Mouse (Mus musculus) heart, embryonic 14.5 days (tissue): ENCODE measurements around the gene Lrrc23. TPM values are rescaled to one million over a fixed set of nuclear protein-coding genes. Genes with fewer than 3 reads are reported as not detected.

ENCODE experiments used
- ATAC-seq: fragments of 200-750 bp; cut with Nextera tagmentation; 2 replicates; pipeline ENCODE4 v1.8.0; 2017; ENCODE audit warnings: low read depth, moderate TSS enrichment; ENCODE audit not compliant: insufficient number of reproducible peaks, insufficient read depth, low FRiP score
- H3K27ac ChIP-seq, 2 experiments: fragments of 200-500 bp in 1 of 2; fragments of 300-500 bp in 1 of 2; sonication (generic) in 1 of 2; replicated peaks in 1 of 2; 2 replicates each; pipeline ENCODE4 v1.5.1; 2012 to 2014; ENCODE audit warnings: low read depth in 2 of 2, low read length in 2 of 2, control low read depth in 1 of 2, mild to moderate bottlenecking in 1 of 2, mixed read lengths in 1 of 2; ENCODE audit not compliant: control insufficient read depth in 1 of 2, insufficient read depth in 1 of 2
- H3K27me3 ChIP-seq: fragments of 300-500 bp; sonication (generic); 2 replicates; pipeline ENCODE4 v1.6.1; 2014; ENCODE audit warnings: mild to moderate bottlenecking, low read length, control low read depth; ENCODE audit not compliant: control insufficient read depth, insufficient read depth
- H3K36me3 ChIP-seq: fragments of 300-500 bp; sonication (generic); 2 replicates; pipeline ENCODE4 v1.6.1; 2014; ENCODE audit warnings: mild to moderate bottlenecking, control low read depth, low read length, mixed read lengths; ENCODE audit not compliant: control insufficient read depth, insufficient read depth
- H3K4me1 ChIP-seq, 2 experiments: fragments of 200-500 bp in 1 of 2; fragments of 300-500 bp in 1 of 2; sonication (generic) in 1 of 2; 2 replicates each; pipeline ENCODE4 v1.6.1; 2012 to 2014; ENCODE audit warnings: low read length in 2 of 2, control low read depth in 1 of 2, mixed read lengths in 1 of 2; ENCODE audit not compliant: control insufficient read depth in 2 of 2, insufficient read depth in 2 of 2
- H3K4me2 ChIP-seq: fragments of 300-500 bp; sonication (generic); 2 replicates; pipeline ENCODE4 v1.6.1; 2014; ENCODE audit warnings: mild to moderate bottlenecking, low read length
- H3K4me3 ChIP-seq, 2 experiments: fragments of 200-500 bp in 1 of 2; fragments of 300-500 bp in 1 of 2; sonication (generic) in 1 of 2; 2 replicates each; pipeline ENCODE4 v1.5.1; 2012 to 2014; ENCODE audit warnings: low read length in 2 of 2, mild to moderate bottlenecking in 2 of 2, control low read depth in 1 of 2, low read depth in 1 of 2, moderate library complexity in 1 of 2; ENCODE audit not compliant: control insufficient read depth in 1 of 2, insufficient read depth in 1 of 2
- H3K9ac ChIP-seq: fragments of 300-500 bp; sonication (generic); 2 replicates; pipeline ENCODE4 v1.6.1; 2014; ENCODE audit warnings: mild to moderate bottlenecking, low read length
- H3K9me3 ChIP-seq: fragments of 300-500 bp; sonication (generic); 2 replicates; pipeline ENCODE4 v1.6.1; 2016; ENCODE audit warnings: low read length, control low read depth; ENCODE audit not compliant: control insufficient read depth
- WGBS: fragments of 180-500 bp; shearing (Covaris S2); extraction: QIAGEN DNeasy Blood & Tissue Kit; methylation state at CpG from one replicate; pipeline ENCODE4 v1.1.7; 2014; 5-methylcytosine and 5-hydroxymethylcytosine counted together
- polyA plus RNA-seq: library from polyadenylated mRNA; unstranded; fragments of >200 nt; fragmentation: Nextera tagmentation; extraction: Ambion mirVana; gene quantifications from 2 replicates; pipeline ENCODE4 v1.2.1, GENCODE M21; 2014

Gene Lrrc23
- polyA plus RNA-seq, 1 experiment from 2014 or later, result not detected

DNA sequence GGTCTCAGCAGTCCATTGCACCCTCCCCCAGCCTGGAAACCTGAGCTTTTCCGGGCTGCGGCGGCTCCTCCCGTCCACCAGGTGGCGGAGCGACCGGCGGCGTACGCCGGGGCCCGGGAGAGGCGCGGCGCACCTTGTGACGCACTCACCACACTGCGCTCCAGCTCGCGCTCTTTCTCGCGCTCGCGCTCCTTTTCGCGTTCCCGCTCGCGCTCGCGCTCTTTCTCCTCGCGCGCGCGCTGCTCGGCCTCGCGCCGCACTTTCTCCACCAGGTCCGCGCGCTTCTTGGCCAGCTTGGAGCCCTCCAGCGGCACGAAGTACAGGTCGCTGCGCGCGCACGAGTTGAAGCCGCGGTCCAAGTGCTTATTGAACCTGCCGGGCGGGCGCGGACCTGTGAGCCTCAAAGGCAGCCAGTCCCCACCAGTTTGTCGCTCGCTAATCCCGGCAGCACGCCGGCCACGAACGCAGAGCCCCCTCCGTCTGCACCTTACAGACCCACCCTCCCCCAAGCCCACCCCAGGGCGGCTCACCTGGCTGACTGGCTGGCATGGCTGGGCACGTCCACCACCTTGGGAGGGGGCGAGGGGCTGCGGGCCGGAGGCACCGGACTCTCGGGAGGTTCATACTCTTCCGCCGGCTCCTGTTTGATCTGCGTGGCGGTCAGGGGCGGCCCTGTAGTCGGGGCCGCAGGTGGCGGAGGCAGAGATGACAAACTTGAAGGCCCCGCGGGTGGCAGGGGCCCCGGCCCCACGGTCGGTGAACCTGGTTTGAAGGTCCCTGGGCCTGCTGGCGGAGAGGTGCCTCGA, 33.8 kb downstream of the Lrrc23 start:
- Histone ChIP-seq H3K9me3 (no peaks in the 10 kb centered on the region), H3K36me3 (peaks cover 63% of the 10 kb centered on the region), H3K4me1 (peaks cover 9 to 22% of the 10 kb centered on the region in 2 experiments), H3K4me3 (peak overlapping the region; percentile 42 to 58), H3K27me3 (no peaks in the 10 kb centered on the region), H3K4me2 (peak overlapping the region; percentile 98), H3K27ac (peak overlapping the region; percentile 52 to 83), H3K9ac (peak overlapping the region; percentile 93)
- WGBS, result under 1% methylated on average over 84 of the region's 85 CpGs
- ATAC-seq, result peak; percentile 79

DNA sequence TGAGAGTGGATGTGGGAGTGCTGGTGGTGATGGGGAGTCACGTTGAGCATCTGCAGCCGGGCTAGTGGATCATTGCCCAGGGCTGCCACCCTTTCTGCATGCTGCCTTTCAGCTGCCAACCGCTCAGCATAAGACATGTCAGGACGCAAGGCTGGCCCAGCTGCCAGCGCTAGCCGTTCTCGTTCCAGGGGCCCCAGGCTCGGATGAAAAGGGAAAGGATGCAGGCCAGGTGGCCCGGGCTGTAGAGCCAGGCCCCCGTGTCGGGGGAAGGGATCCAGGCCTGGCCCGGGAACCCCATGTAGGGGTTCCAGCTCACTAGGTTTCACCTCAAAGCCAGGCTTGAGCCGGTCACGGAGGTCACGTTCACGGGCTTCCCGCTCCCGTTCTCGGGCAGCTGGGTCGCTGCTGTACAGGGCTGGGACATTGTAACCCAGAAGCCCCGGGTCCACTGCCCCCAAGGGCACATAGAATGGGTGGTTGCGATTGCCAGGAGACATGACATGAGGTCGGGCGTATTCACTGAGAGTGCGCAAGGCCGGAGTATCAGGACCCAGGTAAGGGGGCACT, 34.7 kb downstream of the Lrrc23 start:
- H3K9me3 ChIP-seq, result no peaks in the 10 kb centered on the region
- peak overlapping the region; percentile 70 for H3K9ac ChIP-seq
- ATAC-seq, result no peak
- H3K4me1 ChIP-seq, result peaks cover 11 to 25% of the 10 kb centered on the region in 2 experiments
- peak overlapping the region; percentile 24 to 58 for H3K4me3 ChIP-seq
- H3K27me3 ChIP-seq, result no peaks in the 10 kb centered on the region
- H3K4me2 ChIP-seq, result peak overlapping the region; percentile 98
- 71% methylated on average over 26 of the region's 26 CpGs for WGBS
- peaks cover 60% of the 10 kb centered on the region for H3K36me3 ChIP-seq
- H3K27ac ChIP-seq, result peak overlapping the region; percentile 52 to 56; a peak in 2 of 4 replicates

DNA sequence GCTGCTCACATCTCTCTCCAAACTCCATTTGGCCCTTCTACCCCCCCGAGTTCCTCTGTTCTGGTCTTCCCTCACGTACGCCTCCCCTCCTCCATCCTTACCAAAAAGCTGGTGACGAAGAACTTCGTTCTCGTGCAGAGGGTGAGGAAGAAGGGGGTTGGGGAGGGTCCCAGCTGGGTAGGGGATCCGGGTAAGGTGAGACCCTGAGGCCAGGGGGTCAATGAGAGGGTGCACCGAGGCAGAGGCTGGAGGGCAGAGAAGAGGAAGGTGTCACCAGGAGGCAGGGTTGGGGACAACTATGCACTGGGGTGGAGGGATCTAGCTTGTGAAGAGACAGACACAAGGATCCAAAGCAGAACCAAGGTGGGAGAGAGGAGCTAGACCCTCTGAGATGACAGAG, 35.9 kb downstream of the Lrrc23 start:
- no peaks in the 10 kb centered on the region for H3K27me3 ChIP-seq
- H3K27ac ChIP-seq, result no peak overlapping the region
- no peaks in the 10 kb centered on the region for H3K9me3 ChIP-seq
- no peak overlapping the region for H3K4me3 ChIP-seq
- H3K36me3 ChIP-seq, result peaks cover 53% of the 10 kb centered on the region
- 89% methylated on average over 8 of the region's 8 CpGs for WGBS
- H3K4me1 ChIP-seq, result peaks cover 15 to 36% of the 10 kb centered on the region in 2 experiments
- no peak overlapping the region for H3K9ac ChIP-seq
- ATAC-seq, result no peak
- no peak overlapping the region for H3K4me2 ChIP-seq

DNA sequence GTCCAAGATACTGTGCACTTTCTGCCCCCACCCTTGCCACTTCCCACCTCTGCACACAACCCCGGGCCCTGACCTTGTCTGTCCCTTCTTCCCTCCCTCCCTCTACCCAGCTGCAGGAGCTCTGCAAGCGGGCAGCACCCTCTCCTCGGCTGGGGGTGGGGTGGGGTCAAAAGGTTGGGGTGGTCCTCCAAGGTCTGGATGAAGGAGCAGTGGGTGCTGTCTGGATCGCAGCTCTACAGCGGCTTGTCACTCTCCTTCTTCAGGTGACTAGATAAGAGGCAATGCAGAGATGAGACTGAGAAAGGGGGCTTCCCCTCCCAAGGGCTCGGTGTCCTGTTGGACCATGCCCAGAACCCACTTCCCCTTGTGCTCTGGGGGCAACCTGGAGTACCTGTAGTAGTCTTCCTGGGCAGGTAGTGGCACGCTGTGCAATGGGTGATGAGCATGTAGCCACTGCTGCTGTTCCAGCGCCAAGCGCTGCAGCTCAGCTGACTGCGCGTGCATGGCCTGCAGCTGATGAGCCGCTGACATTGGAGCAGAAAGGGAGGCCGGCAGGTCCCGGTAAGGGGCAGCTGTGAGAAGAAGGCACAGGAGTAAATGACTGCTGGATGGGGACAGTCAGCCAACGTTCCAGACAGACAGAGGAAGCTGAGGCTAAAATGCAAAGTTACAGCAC, 36.5 kb downstream of the Lrrc23 start:
- no peak overlapping the region for H3K9ac ChIP-seq
- WGBS, result 88% methylated on average over 15 of the region's 15 CpGs
- peaks cover 16 to 39% of the 10 kb centered on the region in 2 experiments for H3K4me1 ChIP-seq

DNA sequence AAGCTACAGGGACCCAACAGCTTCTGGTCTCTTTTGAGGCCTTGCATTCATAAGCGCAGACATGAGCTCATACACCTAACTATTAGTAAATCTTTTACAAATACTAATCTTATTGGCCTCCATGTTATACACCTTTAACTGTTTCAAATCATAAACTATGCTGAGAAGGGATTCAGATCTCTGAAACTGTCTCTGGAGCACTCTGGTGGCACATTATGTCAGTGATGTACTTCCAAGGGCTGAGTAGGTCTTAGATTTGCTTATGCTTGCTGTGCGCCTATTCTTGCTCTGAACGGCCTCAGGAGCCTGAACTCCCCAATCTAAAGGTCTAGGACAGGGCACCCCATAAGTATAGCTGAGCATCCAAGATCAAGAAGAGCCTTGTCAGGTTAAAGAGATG, 37.7 kb downstream of the Lrrc23 start:
- no peak for ATAC-seq
- H3K4me2 ChIP-seq, result peak overlapping the region; percentile 88
- H3K27me3 ChIP-seq, result no peaks in the 10 kb centered on the region
- no peaks in the 10 kb centered on the region for H3K9me3 ChIP-seq
- peak overlapping the region; percentile 16 to 66 for H3K4me3 ChIP-seq
- peaks cover 16 to 39% of the 10 kb centered on the region in 2 experiments for H3K4me1 ChIP-seq
- H3K27ac ChIP-seq, result peak overlapping the region; percentile 95 to 99
- H3K9ac ChIP-seq, result peak overlapping the region; percentile 91
- peaks cover 35% of the 10 kb centered on the region for H3K36me3 ChIP-seq
- 69% methylated on average over 3 of the region's 3 CpGs for WGBS

More for the DNA sequence above, 36.5 kb downstream of the Lrrc23 start:
- H3K4me3 ChIP-seq, result no peak overlapping the region
- H3K27ac ChIP-seq, result no peak overlapping the region
- no peaks in the 10 kb centered on the region for H3K27me3 ChIP-seq
- no peaks in the 10 kb centered on the region for H3K9me3 ChIP-seq
- H3K36me3 ChIP-seq, result peaks cover 46% of the 10 kb centered on the region
- no peak overlapping the region for H3K4me2 ChIP-seq
- no peak for ATAC-seq

DNA sequence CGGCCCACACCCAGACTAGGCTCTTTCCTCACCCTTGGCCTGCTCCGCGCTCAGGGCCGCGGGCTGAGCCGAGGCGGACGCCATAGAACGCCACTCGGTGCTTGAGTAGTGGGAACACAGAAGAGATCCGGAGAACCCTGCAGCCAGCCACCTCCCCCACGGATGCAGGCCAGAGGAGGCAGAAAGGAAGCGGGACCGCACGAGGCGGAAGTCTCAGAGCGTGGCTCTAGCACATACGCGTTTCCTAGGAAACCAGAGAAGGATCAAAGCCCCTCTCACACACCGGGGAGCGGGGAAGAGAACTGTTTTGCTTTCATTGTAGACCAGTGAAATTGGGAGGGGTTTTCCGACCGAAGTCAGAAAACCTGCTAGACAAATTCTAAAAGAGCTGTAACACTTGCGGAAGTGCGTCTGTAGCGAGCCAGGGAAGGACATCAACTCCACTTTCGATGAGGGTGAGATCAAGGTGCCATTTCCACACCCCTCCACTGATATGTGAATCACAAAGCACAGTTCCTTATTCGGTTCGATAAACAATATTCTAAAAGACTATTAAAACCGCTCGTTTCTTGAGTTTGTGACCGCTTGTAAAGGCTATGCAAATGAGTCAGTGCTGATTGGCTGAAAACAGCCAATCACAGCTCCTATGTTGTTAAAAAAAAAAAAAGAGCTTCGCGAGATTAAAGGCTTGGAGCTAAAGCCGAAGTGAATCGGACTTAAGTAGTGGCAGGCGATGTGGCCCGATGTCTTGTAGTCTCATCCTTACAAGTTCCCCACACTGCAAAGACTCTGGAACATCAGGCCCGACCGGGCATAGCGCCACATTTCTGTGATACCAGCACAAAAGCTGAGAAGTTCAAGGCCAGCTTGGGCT, 38.4 kb downstream of the Lrrc23 start, which contains the start of gene Grcc10:
Grcc10 (minus strand) TSS at position 487 of the 874 bp plus-strand sequence.
- Histone ChIP-seq H3K4me2 (peak within 1 kb of the TSS; percentile 88), H3K27me3 (no peaks in the 10 kb centered on the region), H3K4me3 (peak within 1 kb of the TSS; percentile 58 to 66), H3K27ac (peak within 1 kb of the TSS; percentile 95 to 99), H3K36me3 (peaks cover 33% of the 10 kb centered on the region), H3K4me1 (peaks cover 9 to 32% of the 10 kb centered on the region in 2 experiments), H3K9me3 (no peaks in the 10 kb centered on the region), H3K9ac (peak within 1 kb of the TSS; percentile 91)
- peak; percentile 68 for ATAC-seq
- under 1% methylated on average over 41 of the region's 41 CpGs for WGBS
